Mouse (Mus musculus): ENCODE measurements at regions not wholly inside any gene's neighbourhood (a gene's known extent, or its start where the extent isn't known, plus 50 kb on each side); places are given as distances from the start of the nearest gene placed in this dataset.
A peak's percentile ranks its signal among the peaks of the same experiment; 100 is the strongest.

DNA sequence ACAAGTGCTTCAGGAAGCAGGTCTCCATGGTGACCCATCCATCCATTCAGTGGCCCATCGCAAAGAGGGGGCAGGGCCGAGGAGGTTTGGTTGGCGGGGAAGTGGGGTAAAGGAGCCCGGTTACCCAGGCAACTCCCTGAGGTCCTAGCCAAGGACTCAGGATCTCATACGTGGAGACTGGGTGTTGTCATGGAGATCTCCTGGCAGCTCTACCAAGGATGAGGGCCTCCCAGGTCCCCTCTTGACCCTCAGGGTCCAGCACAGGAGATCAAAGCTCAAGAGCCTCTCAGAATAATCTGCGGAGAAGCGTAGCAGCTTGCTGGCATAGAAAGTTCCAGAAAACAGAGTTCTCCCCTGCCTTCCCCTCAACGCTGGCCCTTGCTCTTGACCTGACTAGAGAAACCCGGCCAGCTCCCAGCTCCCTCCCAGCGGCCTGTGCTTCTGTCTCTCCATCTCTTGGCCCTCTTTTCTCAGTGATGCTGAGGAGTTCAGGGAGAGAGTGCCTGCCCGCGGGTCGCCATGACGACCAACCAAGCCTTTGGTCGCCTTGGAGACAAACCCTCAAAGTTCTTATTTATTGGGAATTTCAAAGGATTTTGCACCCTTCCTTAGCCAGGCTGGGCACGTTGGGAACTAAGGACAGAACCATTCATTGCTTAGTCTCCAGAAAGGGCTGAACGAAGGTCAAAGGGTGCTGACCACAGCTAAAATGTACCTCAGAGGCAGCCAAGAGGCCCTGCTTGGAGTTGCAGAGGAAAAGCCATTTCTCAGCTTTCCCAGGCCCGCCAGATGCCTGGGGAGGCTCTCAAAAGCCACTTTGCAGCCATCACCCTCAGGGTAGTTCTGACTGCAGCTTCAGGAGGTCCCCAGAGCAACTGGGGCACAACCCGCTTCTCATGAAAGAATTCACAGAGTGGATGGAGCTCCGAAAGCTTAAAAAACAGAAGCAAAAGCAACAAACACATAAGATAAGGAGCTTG, 60.0 kb downstream of the Ubiad1 start:
- no peaks in the 10 kb centered on the region for H3K27me3 ChIP-seq (ENCODE audit: control insufficient read depth, insufficient read depth, low read length)
- H3K4me3 ChIP-seq (ENCODE audit: low read length) = no peak overlapping the region
- H3K4me1 ChIP-seq (ENCODE audit: control insufficient read depth, insufficient read depth, low read length) = no peaks in the 10 kb centered on the region
- WGBS = 39% methylated on average over 20 of the region's 20 CpGs
- no peak overlapping the region for H3K4me2 ChIP-seq (replicated peaks; ENCODE audit: low read depth, low read length)
- H3K9ac ChIP-seq (ENCODE audit: low read depth, low read length) = no peak overlapping the region
- no peak overlapping the region for H3K27ac ChIP-seq (ENCODE audit: low read depth, low read length)
- no peaks in the 10 kb centered on the region for H3K9me3 ChIP-seq (ENCODE audit: control insufficient read depth, low read length)
- no peaks in the 10 kb centered on the region for H3K36me3 ChIP-seq (ENCODE audit: control insufficient read depth, insufficient read depth, low read length)
- no peak for ATAC-seq (ENCODE audit: low FRiP score, low TSS enrichment)

DNA sequence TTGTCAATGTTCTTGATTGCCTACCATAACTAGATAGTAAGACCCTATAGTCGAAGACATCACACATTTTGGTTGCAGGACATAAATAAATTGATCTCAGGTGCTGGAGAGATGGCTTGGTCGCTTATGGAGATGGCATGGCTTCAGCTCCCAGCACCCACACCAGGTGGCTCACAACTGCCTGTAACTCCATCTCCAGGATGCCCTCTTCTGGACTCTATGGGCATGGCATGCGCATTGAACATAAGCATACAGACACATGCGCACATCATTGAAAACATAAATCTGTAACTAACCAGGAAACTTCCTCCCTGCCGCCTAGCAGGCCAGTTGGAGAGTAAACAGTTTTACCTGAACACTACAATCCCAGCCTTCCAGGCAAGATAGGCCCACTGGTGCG, 64.0 kb downstream of the Ubiad1 start:
- Histone ChIP-seq H3K9me3 (ENCODE audit: control insufficient read depth, low read length) (no peaks in the 10 kb centered on the region), H3K4me1 (ENCODE audit: control insufficient read depth, insufficient read depth, low read length) (no peaks in the 10 kb centered on the region), H3K36me3 (ENCODE audit: control insufficient read depth, insufficient read depth, low read length) (no peaks in the 10 kb centered on the region), H3K4me2 (replicated peaks; ENCODE audit: low read depth, low read length) (no peak overlapping the region), H3K9ac (ENCODE audit: low read depth, low read length) (no peak overlapping the region), H3K27ac (ENCODE audit: low read depth, low read length) (no peak overlapping the region), H3K27me3 (ENCODE audit: control insufficient read depth, insufficient read depth, low read length) (no peaks in the 10 kb centered on the region), H3K4me3 (ENCODE audit: low read length) (no peak overlapping the region)
- 92% methylated on average over 6 of the region's 6 CpGs for WGBS
- no peak for ATAC-seq (ENCODE audit: low FRiP score, low TSS enrichment)

DNA sequence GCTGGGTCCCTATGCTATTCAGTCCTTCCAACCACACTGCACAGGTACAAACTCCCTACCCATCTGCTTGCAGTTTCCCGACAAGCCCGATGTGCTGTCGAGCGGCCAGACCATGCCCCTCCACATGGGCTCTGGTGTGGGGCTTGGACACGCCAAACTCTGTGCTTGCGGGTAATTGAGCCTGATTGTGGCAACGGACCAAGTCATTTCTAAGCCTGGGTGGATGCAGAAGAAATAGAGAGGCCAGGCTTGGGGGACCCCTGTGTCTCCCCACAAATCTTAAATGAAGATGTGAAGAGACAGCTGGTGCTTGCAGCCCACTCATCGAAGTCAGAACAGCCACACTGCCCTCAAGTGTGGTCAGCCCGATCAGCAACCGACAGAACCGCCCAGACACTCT, 66.1 kb downstream of the Ubiad1 start:
- H3K9me3 ChIP-seq (ENCODE audit: control insufficient read depth, low read length) = no peaks in the 10 kb centered on the region
- H3K4me1 ChIP-seq (ENCODE audit: control insufficient read depth, insufficient read depth, low read length) = no peaks in the 10 kb centered on the region
- no peaks in the 10 kb centered on the region for H3K27me3 ChIP-seq (ENCODE audit: control insufficient read depth, insufficient read depth, low read length)
- H3K4me2 ChIP-seq (replicated peaks; ENCODE audit: low read depth, low read length) = no peak overlapping the region
- H3K27ac ChIP-seq (ENCODE audit: low read depth, low read length) = no peak overlapping the region
- H3K9ac ChIP-seq (ENCODE audit: low read depth, low read length) = no peak overlapping the region
- 73% methylated on average over 11 of the region's 11 CpGs for WGBS
- no peak overlapping the region for H3K4me3 ChIP-seq (ENCODE audit: low read length)
- no peak for ATAC-seq (ENCODE audit: low FRiP score, low TSS enrichment)
- H3K36me3 ChIP-seq (ENCODE audit: control insufficient read depth, insufficient read depth, low read length) = no peaks in the 10 kb centered on the region

DNA sequence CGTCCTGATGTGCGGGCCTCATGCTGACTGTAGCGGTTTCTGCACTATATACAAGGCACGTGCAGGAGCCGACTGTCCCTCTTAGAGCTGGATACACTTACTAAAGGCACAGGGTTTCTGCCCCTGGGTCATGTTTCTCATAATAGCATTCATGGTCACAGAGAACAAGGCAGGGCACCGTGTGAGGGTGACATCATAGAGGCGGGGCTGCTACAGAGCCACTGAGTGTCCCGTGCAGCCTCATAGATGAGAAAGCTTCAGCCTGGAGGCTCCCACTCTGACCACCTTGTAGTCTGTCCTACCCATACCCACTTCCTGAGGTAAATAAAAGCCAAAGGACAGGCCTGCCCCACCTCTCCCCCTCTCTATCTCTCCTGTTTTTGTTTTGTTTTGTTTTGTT, 67.2 kb downstream of the Ubiad1 start:
- ATAC-seq (ENCODE audit: low FRiP score, low TSS enrichment) = peak; percentile 68; the same call in 1 of the 2 replicates
- no peaks in the 10 kb centered on the region for H3K4me1 ChIP-seq (ENCODE audit: control insufficient read depth, insufficient read depth, low read length)
- no peak overlapping the region for H3K27ac ChIP-seq (ENCODE audit: low read depth, low read length)
- H3K4me2 ChIP-seq (replicated peaks; ENCODE audit: low read depth, low read length) = no peak overlapping the region
- 34% methylated on average over 8 of the region's 8 CpGs for WGBS
- no peaks in the 10 kb centered on the region for H3K27me3 ChIP-seq (ENCODE audit: control insufficient read depth, insufficient read depth, low read length)
- no peak overlapping the region for H3K9ac ChIP-seq (ENCODE audit: low read depth, low read length)
- H3K9me3 ChIP-seq (ENCODE audit: control insufficient read depth, low read length) = no peaks in the 10 kb centered on the region
- H3K36me3 ChIP-seq (ENCODE audit: control insufficient read depth, insufficient read depth, low read length) = no peaks in the 10 kb centered on the region
- H3K4me3 ChIP-seq (ENCODE audit: low read length) = no peak overlapping the region

DNA sequence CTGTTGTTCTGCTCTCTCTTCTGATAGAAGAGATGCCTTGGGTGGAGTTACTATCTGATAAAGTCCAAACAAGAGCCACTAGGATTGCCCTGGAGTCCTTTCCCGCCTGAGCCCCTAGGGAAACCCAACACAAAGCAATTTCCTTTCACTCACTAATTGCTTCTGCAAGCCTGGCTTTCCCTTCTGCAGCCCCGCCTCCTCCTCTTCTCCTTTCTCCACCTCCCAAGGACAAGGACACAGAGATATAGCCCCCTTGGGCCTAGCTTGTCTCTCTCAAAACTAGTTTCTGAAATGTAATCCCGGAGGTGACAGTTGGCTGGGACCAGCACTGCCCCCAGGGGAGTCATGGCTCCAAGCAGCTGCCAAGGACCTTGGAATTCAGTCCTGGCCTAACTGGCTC, 68.1 kb downstream of the Ubiad1 start:
- no peak for ATAC-seq (ENCODE audit: low FRiP score, low TSS enrichment)
- Histone ChIP-seq H3K4me1 (ENCODE audit: control insufficient read depth, insufficient read depth, low read length) (no peaks in the 10 kb centered on the region), H3K9ac (ENCODE audit: low read depth, low read length) (no peak overlapping the region), H3K4me2 (replicated peaks; ENCODE audit: low read depth, low read length) (no peak overlapping the region), H3K27ac (ENCODE audit: low read depth, low read length) (no peak overlapping the region), H3K4me3 (ENCODE audit: low read length) (no peak overlapping the region), H3K27me3 (ENCODE audit: control insufficient read depth, insufficient read depth, low read length) (no peaks in the 10 kb centered on the region), H3K9me3 (ENCODE audit: control insufficient read depth, low read length) (no peaks in the 10 kb centered on the region), H3K36me3 (ENCODE audit: control insufficient read depth, insufficient read depth, low read length) (no peaks in the 10 kb centered on the region)
- WGBS = 20% methylated on average over 3 of the region's 3 CpGs

DNA sequence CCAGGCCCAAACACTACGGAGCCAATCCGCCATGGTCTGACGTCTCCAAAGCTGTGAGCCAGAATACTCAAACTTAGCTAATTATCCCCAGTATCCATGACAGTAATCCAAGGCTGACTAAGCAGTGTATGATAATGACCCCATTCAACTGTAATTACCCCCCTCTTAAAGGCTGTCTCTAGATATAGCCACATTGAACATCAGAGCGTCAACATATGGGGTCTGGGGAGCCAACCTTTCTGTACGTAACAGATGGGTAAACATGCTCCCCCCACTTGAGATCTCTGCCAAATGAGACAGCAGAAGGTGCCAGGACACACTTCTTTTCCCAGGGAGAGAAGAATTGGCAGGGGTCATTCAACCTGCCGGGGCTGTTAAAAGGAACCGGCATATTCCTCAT, 73.1 kb downstream of the Ubiad1 start:
- WGBS = 93% methylated on average over 7 of the region's 7 CpGs
- H3K4me3 ChIP-seq (ENCODE audit: low read length) = no peak overlapping the region
- H3K4me2 ChIP-seq (replicated peaks; ENCODE audit: low read depth, low read length) = no peak overlapping the region
- H3K27ac ChIP-seq (ENCODE audit: low read depth, low read length) = no peak overlapping the region
- H3K9me3 ChIP-seq (ENCODE audit: control insufficient read depth, low read length) = no peaks in the 10 kb centered on the region
- no peak for ATAC-seq (ENCODE audit: low FRiP score, low TSS enrichment)
- H3K9ac ChIP-seq (ENCODE audit: low read depth, low read length) = no peak overlapping the region
- H3K27me3 ChIP-seq (ENCODE audit: control insufficient read depth, insufficient read depth, low read length) = no peaks in the 10 kb centered on the region
- no peaks in the 10 kb centered on the region for H3K4me1 ChIP-seq (ENCODE audit: control insufficient read depth, insufficient read depth, low read length)
- H3K36me3 ChIP-seq (ENCODE audit: control insufficient read depth, insufficient read depth, low read length) = no peaks in the 10 kb centered on the region

DNA sequence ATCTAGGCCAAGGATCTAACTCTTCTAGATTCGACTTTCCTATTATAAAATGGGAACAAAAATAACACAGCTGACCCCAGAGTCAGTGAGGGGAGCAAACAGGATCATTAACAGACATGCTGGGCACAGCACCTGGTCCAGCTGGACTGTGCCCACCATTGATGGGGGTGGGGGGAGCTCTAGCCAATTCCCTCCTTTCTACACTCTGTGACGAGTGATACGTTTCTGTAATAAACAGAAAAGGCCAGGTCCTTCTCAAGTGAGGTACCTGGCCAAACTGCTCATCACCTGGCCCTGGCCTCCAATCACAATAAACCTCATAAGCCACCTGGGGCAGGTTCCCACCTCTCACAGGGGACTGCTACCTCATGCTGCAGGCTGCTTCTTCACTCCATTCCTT, 76.9 kb downstream of the Ubiad1 start:
- ATAC-seq (ENCODE audit: low FRiP score, low TSS enrichment) = no peak
- 73% methylated on average over 3 of the region's 3 CpGs for WGBS
- Histone ChIP-seq H3K4me1 (ENCODE audit: control insufficient read depth, insufficient read depth, low read length) (no peaks in the 10 kb centered on the region), H3K27me3 (ENCODE audit: control insufficient read depth, insufficient read depth, low read length) (no peaks in the 10 kb centered on the region), H3K27ac (ENCODE audit: low read depth, low read length) (no peak overlapping the region), H3K9ac (ENCODE audit: low read depth, low read length) (no peak overlapping the region), H3K9me3 (ENCODE audit: control insufficient read depth, low read length) (no peaks in the 10 kb centered on the region), H3K36me3 (ENCODE audit: control insufficient read depth, insufficient read depth, low read length) (no peaks in the 10 kb centered on the region), H3K4me2 (replicated peaks; ENCODE audit: low read depth, low read length) (no peak overlapping the region), H3K4me3 (ENCODE audit: low read length) (no peak overlapping the region)

DNA sequence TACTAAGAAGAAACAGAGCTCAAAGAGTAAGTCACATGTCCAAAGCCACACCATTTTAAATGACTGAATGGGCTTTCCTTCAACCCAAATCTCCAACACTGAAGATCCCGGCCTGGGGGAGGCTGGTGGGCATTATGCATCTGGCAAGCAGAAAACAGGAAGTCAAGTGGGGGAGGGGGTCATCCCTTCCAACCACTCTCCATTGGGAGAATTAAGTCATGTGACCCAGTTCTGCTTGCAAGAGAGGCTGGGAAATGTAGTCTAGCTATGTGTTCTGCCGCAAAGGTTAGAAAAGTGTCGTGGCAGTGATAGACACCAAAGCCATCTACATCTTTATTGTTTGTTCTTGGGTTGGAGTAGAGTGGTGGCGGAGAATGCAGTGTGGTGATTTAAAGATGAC, 78.0 kb upstream of the Disp3 start:
- no peak overlapping the region for H3K27ac ChIP-seq (ENCODE audit: low read depth, low read length)
- H3K4me3 ChIP-seq (ENCODE audit: low read length) = no peak overlapping the region
- no peaks in the 10 kb centered on the region for H3K4me1 ChIP-seq (ENCODE audit: control insufficient read depth, insufficient read depth, low read length)
- H3K4me2 ChIP-seq (replicated peaks; ENCODE audit: low read depth, low read length) = no peak overlapping the region
- 49% methylated on average over 4 of the region's 4 CpGs for WGBS
- no peak overlapping the region for H3K9ac ChIP-seq (ENCODE audit: low read depth, low read length)
- ATAC-seq (ENCODE audit: low FRiP score, low TSS enrichment) = no peak
- H3K36me3 ChIP-seq (ENCODE audit: control insufficient read depth, insufficient read depth, low read length) = no peaks in the 10 kb centered on the region
- H3K9me3 ChIP-seq (ENCODE audit: control insufficient read depth, low read length) = no peaks in the 10 kb centered on the region
- no peaks in the 10 kb centered on the region for H3K27me3 ChIP-seq (ENCODE audit: control insufficient read depth, insufficient read depth, low read length)

DNA sequence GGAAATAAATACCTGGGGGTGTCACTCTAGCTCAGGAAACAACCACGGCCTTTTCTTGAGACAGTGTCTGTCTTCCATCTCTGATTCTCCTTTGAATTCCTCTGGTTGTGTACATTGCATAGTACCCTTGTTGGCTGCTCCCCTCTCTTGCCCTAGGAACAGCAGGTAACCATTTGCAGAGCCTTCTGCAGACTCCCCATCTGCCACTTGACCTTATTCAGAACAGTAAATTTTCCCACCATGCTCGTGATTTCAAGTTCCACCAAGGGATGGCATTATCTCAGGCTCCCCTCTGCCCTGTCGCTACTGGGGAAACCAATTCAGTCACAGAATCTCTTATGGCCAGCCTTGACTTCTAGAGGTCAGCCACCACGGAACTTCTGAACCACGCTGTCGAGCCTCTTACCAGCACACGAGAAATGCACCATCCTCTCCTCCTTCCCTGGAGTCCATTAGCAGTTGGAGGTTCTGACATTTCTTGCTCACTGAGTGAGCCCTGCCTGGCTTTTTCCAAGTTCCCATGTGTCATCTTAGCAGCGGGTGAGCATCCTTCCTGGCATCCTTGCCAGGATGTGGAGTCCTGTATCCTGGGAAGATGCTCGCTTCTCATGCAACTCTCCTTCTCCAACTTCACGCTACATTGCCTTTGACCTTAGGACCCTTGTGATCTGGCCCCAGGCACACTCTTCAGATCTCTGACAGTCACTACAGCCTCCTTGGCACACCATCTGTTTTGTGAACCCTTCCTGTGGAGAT, 75.8 kb upstream of the Disp3 start:
- H3K9me3 ChIP-seq (ENCODE audit: control insufficient read depth, low read length) = no peaks in the 10 kb centered on the region
- H3K9ac ChIP-seq (ENCODE audit: low read depth, low read length) = no peak overlapping the region
- no peak overlapping the region for H3K4me2 ChIP-seq (replicated peaks; ENCODE audit: low read depth, low read length)
- ATAC-seq (ENCODE audit: low FRiP score, low TSS enrichment) = no peak
- H3K27ac ChIP-seq (ENCODE audit: low read depth, low read length) = no peak overlapping the region
- no peaks in the 10 kb centered on the region for H3K4me1 ChIP-seq (ENCODE audit: control insufficient read depth, insufficient read depth, low read length)
- 66% methylated on average over 10 of the region's 10 CpGs for WGBS
- H3K27me3 ChIP-seq (ENCODE audit: control insufficient read depth, insufficient read depth, low read length) = no peaks in the 10 kb centered on the region
- no peaks in the 10 kb centered on the region for H3K36me3 ChIP-seq (ENCODE audit: control insufficient read depth, insufficient read depth, low read length)
- H3K4me3 ChIP-seq (ENCODE audit: low read length) = no peak overlapping the region
